Mouse (Mus musculus): Measurements from ENCODE around the gene Cox6b1. TPM values are rescaled to one million over a fixed set of nuclear protein-coding genes. Genes with fewer than 3 reads are reported as not detected.

Gene Cox6b1
- total RNA-seq (2021): 1,000 to 10,000 TPM; 1,738 to 1,902 TPM
- long read RNA-seq, experiment 1, transcript Cox6b1-201 (4 exons, 618 nt): major isoform, 2,689 of 2,835 reads
- long read RNA-seq, experiment 1, partial matches to known transcripts: 114 of 2,835 reads
- long read RNA-seq, experiment 1, other reads (novel, unspliced or antisense): 30 of 2,835 reads
- long read RNA-seq, experiment 2, transcript Cox6b1-201 (4 exons, 618 nt): major isoform, 2,911 of 3,087 reads
- long read RNA-seq, experiment 2, transcript Cox6b1-204 (3 exons, 354 nt): minor isoform, 5 of 3,087 reads
- long read RNA-seq, experiment 2, partial matches to known transcripts: 136 of 3,087 reads
- long read RNA-seq, experiment 2, other reads (novel, unspliced or antisense): 35 of 3,087 reads

DNA sequence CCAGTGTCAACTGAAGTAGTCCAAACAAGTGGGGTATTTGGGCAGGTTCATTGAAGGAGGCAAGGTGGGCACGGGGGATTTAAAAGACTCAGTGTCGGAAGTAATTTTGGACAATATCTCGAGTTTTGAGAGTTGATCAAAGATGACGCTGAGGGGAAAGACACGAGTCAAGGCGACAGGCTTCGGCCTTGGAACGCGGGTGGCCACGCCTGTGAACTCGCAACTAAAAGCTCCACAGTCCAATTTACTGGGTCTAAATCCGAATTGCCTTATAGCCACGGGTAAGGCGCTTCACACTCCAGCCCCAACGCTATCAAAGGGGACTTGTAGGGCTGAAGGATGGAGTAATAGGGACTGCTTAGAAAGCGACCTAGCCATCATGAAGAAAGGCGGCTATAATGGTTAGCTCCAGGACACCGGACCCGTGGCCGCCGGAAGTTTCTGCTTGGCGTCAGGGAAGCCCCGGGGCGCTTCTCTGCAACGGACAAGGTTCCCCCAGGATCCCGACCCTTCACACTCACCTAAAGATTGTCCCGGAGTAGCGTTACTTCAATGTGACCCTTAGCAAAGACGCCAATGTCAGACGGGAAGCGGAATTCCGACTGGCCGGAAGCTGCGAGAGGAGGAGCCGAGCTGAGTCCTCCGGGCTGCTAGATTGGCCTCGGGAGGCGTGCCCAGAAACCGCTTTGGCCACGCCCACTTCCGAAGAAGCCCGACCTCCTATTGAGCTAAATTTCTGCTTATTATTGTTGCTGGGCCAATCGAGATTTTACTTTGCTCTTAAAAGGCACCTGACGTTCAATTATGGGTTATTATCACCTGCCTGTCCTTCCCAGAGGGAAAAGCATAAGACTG lies at the start of gene Cox6b1:
Gene Cox6b1 (minus strand): TSS at position 622 of the 855 bp plus-strand sequence.
- intact Hi-C loops (cut with DNase I): no loop called here

DNA sequence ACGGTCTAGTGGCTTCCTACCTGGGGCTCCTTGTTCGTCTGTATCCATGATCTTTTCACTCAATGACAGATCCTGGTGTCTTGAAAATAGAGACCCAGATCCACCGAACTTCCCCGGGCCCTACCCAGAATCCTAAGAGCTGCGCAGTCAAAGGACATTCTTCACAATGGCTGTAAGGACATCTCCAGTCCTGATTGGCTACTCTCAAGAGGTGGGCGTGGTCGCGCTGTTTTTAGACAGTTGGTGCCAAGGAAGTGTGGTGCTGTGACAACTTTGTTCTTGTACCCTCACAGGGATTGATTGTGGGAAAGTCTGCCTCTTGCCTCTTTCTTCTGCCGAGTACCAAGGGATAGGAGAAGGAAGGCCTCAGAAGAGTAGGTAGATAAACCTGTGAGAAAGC lies 45.5 kb upstream of the Cox6b1 start, which contains the start of gene Pmis2:
Gene Pmis2 (minus strand): TSS at position 126 of the 400 bp plus-strand sequence.
- intact Hi-C loops (cut with DNase I): no loop called here
- DNase-seq: no peak

More for the DNA sequence above, at the start of gene Cox6b1:
- peak; percentile 80 for DNase-seq

DNA sequence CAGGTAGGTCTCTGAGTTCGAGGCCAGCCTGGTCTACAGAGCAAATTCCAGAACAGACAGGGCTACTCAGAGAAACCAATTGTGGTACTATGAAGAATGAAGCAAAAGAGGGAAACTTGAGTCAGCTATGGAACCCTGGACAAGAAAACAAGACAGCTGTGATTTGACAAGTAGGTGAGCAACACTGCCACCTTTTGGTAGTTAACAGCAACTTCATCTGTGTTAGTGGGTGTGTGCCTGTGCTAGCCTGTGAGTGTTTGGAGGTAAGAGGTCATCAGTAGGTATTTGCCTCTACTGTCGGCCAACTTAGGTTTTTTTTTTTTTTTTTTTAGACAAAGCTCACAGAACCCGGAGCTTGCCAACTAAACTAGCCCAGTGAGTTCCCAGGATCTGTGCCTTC lies 43.3 kb upstream of the Cox6b1 start:
- intact Hi-C loops (cut with DNase I): no loop called here
- DNase-seq: no peak

DNA sequence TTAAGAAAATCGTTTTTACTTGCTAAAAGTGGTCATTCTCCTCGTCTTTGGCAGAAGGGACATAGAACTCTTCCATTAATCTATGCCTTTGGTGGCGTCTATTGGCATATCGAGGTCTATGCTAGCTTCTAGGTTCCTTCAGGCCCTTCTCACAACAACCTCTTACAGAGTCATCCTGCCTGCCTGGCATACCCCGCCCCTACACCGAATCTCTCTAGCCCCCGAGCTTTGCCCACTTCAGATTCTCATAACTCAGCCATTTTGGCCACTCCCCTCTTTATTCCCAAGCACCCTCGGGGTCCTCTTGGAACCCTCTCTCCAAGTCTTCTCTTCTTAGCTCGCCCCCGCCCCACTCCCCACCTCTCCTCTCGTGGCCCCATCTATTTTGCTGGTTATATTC lies 39.4 kb upstream of the Cox6b1 start:
- intact Hi-C loops (cut with DNase I): no loop called here
- no peak for DNase-seq

DNA sequence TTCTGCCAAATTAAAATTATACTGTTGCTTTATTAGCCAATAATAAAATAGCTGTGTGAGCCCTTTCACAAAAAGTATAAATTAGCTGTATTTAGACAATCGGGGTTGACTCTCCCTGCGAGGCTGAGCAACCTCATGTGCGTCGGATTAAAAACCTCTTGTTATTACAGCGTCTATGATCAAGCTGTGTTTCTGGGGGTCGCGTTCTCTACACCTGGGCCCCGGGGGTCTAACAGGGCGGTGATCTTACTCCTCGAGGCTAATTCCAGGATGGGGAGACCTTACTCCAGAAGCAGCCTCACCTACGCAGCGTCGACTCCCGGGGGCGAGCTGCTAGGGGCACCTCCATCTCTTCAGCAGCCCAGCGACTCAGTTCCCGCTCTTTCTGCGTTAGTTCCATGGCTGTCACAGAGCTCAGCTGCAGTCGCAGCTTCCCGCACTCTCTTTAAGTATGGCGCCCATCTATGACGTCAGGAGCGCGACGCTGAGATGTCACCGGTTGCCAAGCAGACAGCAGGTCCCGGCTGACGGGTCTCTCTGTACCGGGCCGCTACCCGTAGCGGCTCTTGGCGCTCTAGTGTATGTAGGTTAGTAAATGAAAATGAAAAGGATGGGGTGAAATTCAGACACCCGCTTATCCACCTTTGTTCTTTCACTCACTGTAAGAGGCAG lies 38.7 kb upstream of the Cox6b1 start, which contains the start of gene Haus5:
Gene Haus5 (minus strand): TSS at position 466 of the 672 bp plus-strand sequence.
- intact Hi-C loops (cut with DNase I): no loop called here
- peak; percentile 77 to 89 for DNase-seq

DNA sequence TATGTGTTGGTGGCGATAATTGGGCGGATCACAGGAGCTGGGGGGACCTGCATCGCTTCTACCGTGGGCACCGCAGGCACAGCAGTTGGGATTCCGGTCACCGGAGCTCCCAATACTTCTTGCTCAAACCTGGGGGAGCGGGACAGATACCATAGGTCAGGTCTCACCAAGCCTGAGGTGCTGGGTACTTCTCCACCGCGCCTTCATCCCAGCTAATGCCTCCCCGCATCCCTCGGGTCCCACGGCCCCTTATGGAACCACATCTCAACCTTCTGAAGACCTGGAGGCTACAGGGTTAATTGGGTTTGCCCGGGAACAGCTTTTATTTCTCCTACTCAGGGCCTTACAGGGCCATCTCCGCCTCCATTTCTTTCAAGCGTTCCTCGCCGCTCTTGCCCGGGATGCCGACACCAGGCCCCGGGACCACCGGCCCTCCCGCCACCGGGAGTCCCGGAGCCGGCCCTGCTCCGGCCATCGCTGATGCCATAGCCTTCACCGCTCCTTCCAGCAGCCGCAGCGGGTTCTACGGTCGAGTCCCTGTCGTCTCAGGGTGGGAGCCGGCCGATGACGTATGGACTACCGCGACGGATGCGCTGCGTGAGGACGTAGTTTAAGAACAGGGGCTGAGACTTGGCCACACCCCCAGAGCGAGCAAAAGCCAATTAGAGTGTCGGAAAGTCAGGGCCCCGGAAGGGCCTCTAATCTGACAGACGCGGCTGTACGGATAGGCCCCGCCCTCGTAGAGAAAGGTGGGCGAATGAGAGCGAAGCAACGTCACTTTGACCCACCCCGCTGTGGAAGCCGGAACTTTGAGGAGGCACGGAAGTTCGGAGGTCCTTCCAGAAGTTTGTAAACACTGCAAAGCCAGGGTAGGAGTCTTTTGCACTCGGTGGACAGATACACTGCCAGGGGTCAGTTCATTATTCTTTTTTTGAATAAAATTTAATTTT lies 23.9 kb upstream of the Cox6b1 start, which contains the start of gene Rbm42:
Gene Rbm42 (minus strand): TSS at position 727 of the 950 bp plus-strand sequence.
- intact Hi-C loops (cut with DNase I): loop anchor here (5.0 kb wide), 1 partner anchor 82 kb away; no protein-coding TSS in a partner anchor
- DNase-seq: peak; percentile 94 to 97

DNA sequence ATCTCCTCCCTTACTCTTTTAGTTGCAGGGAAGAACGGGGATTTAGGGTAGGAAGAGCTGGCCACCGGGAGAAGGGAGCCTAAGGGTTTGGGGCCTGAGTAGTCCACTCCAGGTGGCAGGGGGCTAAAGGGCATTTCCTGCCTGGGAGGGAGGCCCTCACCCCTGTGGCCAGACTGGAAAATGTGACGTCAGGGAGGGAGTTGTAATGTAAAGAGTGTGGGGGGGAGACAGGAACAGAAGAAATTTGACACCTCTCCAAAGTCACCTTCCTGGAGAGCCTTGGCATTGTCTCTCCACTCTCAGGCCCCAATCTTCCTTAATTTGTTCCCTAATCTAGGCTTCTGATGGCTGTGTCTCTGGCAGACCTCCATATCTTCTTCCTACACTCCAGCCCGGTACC lies 13.1 kb upstream of the Cox6b1 start:
- intact Hi-C loops (cut with DNase I): no loop called here
- DNase-seq: no peak

DNA sequence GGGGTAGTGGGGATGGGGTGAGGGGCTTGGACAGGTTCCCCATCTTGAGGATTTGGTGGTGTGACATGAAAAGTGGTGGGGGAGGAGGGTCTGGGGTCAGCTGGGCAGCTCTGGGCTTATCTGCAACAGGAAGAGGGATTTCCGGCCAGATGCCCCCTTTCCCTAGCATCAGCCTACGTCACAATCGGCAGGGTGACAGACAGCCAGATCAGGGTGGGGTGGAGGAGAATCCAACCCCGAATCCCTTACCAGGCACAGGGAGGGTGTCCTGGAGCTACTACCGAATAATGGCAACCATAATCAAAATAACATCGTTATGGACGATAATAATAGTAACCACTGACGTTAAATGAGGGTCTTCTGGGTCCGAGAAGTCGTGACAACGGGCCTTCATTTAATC lies 10.4 kb upstream of the Cox6b1 start:
- no peak for DNase-seq

DNA sequence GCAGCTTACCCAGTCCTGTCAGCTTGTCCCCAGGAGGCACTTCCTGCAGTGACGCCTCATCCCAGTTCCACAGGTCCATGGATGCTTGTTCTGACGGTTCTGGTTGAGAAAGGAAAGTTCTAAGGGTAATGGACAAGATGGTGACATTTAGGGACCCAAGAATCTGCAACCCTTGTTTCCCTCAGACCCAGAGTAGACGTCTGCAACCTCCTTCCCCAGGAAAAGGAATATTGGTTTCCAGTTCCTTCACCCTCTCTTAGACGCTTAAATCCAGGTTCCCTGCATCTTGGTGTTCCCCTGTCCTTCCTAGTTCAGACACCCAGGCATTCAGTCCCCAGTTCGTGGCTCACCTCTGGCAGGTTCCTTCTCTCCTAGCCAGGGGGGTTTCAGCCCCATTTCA lies 9.8 kb upstream of the Cox6b1 start, which contains the start of gene Etv2:
Gene Etv2 (minus strand): TSS at position 101 of the 400 bp plus-strand sequence.
- no peak for DNase-seq
- intact Hi-C loops (cut with DNase I): no loop called here

More for the DNA sequence above, 10.4 kb upstream of the Cox6b1 start:
- intact Hi-C loops (cut with DNase I): no loop called here

DNA sequence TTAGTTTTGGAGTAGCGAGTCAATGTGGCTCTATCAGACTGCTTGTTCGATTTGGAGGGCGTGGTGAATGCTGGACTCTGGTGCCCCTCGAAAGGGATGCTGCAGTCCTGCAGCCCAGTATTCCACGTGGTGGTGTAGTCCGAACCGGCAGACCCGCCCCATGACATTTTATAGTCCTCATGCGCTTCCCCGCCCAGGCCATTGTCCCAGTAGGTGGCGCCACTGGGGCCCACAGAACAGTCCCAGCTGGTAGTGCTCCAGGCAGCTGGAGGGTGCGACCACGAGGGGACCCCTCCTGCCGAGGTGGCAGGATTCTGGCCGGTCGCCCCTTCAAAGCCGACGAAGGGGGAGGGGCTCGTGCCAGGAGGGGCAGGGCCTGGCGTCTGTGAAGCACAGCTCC lies 8.7 kb upstream of the Cox6b1 start:
- intact Hi-C loops (cut with DNase I): no loop called here
- DNase-seq: no peak

DNA sequence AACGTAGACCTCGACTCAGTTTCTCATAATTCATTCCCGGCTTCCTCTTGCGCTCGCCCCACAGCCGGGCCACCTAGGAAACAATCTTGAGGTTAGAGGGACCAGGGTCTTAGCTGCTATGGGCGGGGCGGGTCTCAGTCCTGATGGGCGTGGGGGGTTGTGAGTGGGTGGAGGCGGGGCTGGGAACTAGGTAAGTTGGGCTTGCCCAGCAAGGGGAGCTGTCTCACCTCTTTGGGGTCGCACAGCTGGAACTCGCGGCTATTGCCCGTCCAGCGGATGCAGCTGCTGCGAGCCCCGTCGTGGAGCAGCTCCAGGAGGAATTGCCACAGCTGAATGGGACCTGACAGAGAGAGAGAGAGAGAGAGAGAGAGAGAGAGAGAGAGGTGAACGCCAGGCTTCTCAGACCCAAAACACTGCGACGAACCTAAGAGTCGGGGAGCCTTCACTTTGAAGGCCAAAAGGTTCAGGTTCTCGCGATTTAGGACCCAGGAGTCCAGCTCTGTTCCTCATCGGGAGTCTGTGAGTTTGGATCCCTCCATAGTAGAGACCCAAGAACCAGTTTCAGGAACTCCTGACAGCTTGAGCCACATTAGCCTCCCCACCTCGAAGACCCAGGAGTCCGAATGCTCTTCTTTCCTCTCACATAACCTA lies 7.9 kb upstream of the Cox6b1 start:
- intact Hi-C loops (cut with DNase I): no loop called here
- no peak for DNase-seq

DNA sequence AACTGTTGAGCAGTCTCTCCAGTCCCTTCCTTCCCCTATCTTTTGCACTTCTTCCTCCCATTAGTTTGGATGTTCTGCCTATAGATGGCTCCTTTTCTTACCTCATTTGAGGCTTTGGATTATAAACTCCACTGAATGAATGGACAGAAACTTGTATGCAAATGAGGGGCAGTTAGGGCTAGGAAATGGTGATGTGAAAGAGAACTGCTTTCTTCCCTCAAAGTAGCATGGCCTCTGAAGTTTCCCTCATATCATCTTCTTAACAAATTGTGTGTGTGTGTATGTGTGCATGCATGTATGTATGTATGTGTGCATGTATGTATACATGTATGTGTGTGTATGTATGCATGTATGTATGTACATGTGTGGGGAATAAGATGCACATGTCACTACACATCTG lies 3.1 kb upstream of the Cox6b1 start:
- intact Hi-C loops (cut with DNase I): no loop called here
- DNase-seq: no peak

DNA sequence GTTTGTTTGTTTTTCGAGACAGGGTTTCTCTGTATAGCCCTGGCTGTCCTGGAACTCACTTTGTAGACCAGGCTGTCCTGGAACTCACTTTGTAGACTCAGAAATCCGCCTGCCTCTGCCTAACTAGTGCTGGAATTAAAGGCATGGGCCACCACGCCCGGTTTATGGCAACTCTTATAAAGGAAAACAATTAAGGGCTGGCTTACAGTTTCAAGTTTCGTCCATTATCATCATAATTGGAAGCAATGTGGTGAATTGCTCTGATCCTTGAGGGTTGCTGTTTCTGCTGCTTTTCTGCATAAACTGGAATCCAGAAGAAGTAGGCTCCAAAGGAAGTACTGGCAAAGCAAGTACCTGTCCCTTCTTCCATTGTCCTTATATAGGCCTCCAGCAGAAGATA lies 696 bp upstream of the Cox6b1 start:
- intact Hi-C loops (cut with DNase I): no loop called here
- no peak for DNase-seq

DNA sequence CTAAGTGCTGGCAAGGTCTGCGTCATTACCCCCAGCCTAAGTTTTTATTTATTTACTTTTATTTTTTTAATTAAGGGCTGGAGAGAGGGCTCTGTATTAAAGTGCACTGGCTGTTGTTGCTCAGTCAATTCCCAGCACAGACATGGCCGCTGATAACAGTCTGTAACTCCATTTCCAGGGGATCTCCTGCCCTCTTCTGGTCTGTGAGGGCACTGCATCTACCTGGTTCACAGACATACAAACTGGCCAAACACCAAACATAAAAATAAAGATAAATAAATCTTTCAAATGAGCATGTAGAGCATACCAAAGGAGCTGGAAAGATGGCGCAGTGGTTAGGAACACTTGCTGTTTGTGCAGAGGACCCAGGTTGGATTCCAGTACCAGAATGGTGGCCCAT lies 6.7 kb downstream of the Cox6b1 start:
- intact Hi-C loops (cut with DNase I): no loop called here
- no peak for DNase-seq

DNA sequence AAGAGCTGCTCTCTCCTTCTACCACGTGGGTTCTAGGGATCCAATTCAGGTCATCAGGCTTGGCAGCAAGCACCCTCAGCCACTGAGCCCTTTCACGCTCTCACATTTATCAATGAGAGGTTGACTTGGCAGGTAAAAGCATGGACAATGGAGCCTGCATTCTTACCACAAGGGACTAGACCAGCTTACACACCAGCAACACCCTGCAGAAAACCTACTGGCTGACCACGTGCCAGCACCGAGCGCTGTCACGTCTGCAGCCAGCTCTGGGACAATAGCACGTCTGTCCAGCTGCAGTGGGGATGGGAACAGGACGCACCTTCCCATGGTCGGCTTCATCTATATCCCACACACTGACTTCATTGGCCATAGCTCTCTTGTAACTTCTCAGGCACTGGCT lies 7.3 kb downstream of the Cox6b1 start:
- DNase-seq: no peak
- intact Hi-C loops (cut with DNase I): no loop called here

DNA sequence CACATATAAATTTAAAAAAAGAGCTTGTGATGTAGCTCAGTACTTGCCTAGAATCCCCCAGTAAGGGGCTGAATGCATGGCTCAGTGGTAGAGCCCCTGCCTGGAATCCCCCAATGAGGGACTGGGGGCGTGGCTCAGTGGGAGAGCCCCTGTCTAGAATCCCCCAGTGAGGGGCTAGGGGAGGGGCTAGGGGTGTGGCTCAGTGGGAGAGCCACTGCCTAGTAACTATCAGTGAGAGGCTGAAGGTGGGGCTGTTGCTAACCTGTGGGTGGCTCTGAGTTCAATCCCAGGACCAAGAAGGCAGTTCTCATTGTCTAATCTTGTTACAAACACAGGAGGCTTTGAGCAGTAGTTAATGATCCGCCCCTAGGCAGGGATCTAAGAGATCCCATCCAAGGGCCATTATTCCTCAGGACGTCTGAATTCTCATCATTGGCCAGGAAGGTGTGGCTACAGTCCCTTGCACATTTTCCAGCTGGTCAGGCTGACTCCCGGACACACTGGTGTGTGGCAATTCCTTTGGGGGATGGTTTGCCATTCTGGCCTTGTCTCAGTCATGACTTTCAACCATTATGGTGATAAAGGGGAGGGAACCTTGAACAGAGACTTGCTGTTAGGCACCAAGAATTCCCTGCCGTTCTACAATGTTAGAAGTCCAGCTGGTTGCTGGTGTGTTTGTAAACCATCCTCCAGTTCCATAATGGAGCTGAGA lies 10.7 kb downstream of the Cox6b1 start:
- intact Hi-C loops (cut with DNase I): no loop called here
- DNase-seq: no peak

DNA sequence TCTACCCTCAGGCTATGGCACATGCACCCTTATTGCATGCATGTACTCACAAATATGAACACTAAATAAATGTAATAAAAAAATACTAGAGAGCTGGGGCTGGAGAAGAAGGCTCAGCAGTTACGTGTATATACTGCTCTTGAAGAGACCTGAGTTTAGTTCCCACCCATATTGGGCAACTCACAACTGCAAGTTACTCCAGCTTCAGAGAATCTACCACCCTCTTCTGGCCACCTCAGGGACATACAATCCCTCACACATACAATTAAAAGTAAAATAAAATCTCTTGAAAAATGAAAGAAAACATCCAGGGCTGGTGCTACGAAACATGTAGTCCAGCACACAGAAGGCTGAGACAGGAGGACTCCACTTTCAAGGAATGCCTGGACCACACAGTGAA lies 11.5 kb downstream of the Cox6b1 start:
- no peak for DNase-seq
- intact Hi-C loops (cut with DNase I): loop anchor here (1.0 kb wide), 1 partner anchor 25 kb away; no protein-coding TSS in a partner anchor

DNA sequence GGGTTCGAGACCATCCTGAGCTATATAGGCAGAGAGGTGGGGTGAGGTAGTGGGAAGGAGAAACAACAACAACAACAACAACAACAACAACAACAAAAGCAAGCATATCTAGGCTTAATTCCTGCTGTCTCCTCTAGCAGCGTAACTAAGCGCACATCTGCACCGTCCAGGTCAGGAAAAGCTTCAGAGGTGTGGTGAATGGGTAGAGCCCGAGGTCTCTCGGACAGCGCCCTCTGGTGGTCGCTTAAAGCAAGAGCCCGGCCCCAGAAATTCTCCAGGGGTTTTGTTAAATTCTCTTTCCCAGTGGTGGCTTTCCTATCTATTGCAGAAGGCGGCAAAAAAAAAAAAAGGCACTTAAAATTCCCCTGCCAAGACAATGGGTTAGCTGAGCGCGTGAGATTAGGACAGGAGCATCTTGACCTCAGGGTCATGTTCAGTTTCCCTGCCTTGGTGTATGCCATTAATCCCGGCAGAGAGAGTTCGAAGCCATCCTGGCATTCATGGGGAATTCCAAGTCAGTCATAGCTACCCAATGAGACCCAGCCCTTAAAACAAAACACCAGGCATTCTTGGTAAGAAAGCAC lies 12.3 kb downstream of the Cox6b1 start:
- DNase-seq: peak in 1 of 2 experiments; percentile 19
- intact Hi-C loops (cut with DNase I): loop anchor here (1.0 kb wide), 1 partner anchor 24 kb away; no protein-coding TSS in a partner anchor

Data from gastrocnemius, postnatal 36 days (tissue).